Mouse (Mus musculus): ENCODE data around the gene Rab15.

DNA sequence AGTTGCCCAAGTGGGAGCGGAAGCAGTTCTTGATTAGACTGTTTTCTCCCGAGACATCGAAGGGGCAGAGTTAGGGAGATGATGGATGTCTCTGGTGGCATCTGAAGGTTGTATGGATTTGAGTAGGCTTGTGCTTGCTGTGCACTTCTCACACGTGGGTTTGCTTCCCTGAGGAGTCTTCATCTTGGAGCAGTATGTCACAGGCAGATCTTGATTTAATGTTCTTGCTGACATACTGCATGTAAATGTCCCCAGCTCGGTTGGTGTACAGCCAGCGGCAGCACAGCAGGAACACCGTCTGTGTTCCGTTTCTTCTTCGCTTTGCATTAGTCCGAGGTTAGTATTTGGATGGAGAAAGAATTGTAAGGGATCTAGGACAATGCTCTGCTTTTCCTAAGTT, 34.4 kb upstream of the Rab15 start:
- TF ChIP-seq POLR2A (IDR thresholded peaks at IDR 0.05; ENCODE audit: low read depth, low read length), result no peak
- TF ChIP-seq CTCF (IDR thresholded peaks at IDR 0.05; ENCODE audit: borderline replicate concordance, insufficient read depth, low read length), result no peak

Measured in embryonic fibroblast, embryonic 13.5 days (primary cell).